28 mouse cellular contexts compared by ENCODE assay signal in the genomic region with DNA sequence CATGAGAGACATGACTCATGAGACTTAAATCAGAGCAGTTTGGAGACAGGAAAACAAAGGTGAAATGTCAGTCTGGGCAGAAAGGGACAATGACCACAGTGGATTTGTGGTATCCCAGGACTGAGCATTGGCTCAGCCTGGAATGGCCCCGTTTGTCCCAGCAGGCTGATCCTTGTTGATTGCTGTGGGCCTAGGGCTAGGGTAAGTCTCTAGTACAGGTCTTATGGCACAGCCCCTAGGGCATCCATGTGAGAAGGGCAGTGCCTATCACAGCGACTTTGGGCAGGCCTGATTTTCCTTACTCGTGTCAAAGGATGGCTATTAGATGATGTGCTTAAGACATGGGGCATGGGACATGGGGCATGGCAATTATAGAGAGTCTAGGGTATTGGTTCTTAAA.
"Had no signal": no experiment of that assay in that cellular context is flagged by ENCODE, and none has a peak within 500 bp of the region (broad histone marks: within the 10 kb centered on the region; RNA-seq: fewer than 3 reads in every experiment).

No protein-coding gene starts in this region.

- ATAC-seq: forebrain, embryonic 13.5 days; forebrain, embryonic 14.5 days; forebrain, embryonic 15.5 days; forebrain, embryonic 16.5 days; forebrain, postnatal 0 days had no signal

- DNase-seq: cerebellum, adult 2 months; cerebellum, adult 8-10 months; cerebellum, adult 9-10 months; cerebellum, adult 9-11 months; cerebellum, postnatal 10 days; cerebellum, postnatal 14 days; cerebellum, postnatal 25 days; cerebellum, postnatal 36 days; embryo, embryonic 11 days; forebrain, postnatal 0 days; gastrocnemius, adult 2 months; gastrocnemius, postnatal 10 days; gastrocnemius, postnatal 14 days; gastrocnemius, postnatal 25 days; gastrocnemius, postnatal 36 days; heart, adult 18-20 months; heart, adult 2 months had no signal

- H3K27me3 ChIP-seq: embryonic facial prominence, embryonic 12.5 days; embryonic facial prominence, embryonic 13.5 days; embryonic facial prominence, embryonic 15.5 days; forebrain, embryonic 12.5 days; forebrain, embryonic 13.5 days; forebrain, embryonic 15.5 days had no signal

- H3K4me2 ChIP-seq: embryonic facial prominence, embryonic 12.5 days; embryonic facial prominence, embryonic 13.5 days; embryonic facial prominence, embryonic 15.5 days; forebrain, embryonic 12.5 days; forebrain, embryonic 13.5 days; forebrain, embryonic 15.5 days had no signal

- H3K36me3 ChIP-seq: embryonic facial prominence, embryonic 10.5 days; embryonic facial prominence, embryonic 12.5 days; embryonic facial prominence, embryonic 13.5 days; embryonic facial prominence, embryonic 15.5 days; forebrain, embryonic 10.5 days; forebrain, embryonic 12.5 days; forebrain, embryonic 15.5 days had no signal

- H3K9ac ChIP-seq: embryonic facial prominence, embryonic 12.5 days; embryonic facial prominence, embryonic 13.5 days; embryonic facial prominence, embryonic 15.5 days; forebrain, embryonic 12.5 days; forebrain, embryonic 13.5 days; forebrain, embryonic 15.5 days; forebrain, postnatal 0 days had no signal

- H3K4me3 ChIP-seq: embryonic facial prominence, embryonic 10.5 days; embryonic facial prominence, embryonic 12.5 days; embryonic facial prominence, embryonic 13.5 days; embryonic facial prominence, embryonic 15.5 days; erythroblast, embryonic 14.5 days; forebrain, embryonic 10.5 days; forebrain, embryonic 12.5 days; forebrain, embryonic 13.5 days; forebrain, embryonic 15.5 days; gastrocnemius, adult 2 months; heart, adult 2 months had no signal

- H3K27ac ChIP-seq: embryonic facial prominence, embryonic 10.5 days; embryonic facial prominence, embryonic 12.5 days; embryonic facial prominence, embryonic 13.5 days; embryonic facial prominence, embryonic 15.5 days; forebrain, embryonic 10.5 days; forebrain, embryonic 12.5 days; forebrain, embryonic 13.5 days; forebrain, embryonic 15.5 days; gastrocnemius, adult 2 months; heart, adult 2 months had no signal

- H3K9me3 ChIP-seq: embryonic facial prominence, embryonic 10.5 days; embryonic facial prominence, embryonic 12.5 days; embryonic facial prominence, embryonic 13.5 days; embryonic facial prominence, embryonic 15.5 days; forebrain, embryonic 10.5 days; forebrain, embryonic 12.5 days; forebrain, embryonic 13.5 days; forebrain, embryonic 15.5 days had no signal
